Mouse (Mus musculus): ENCODE measurements around the gene Eef2kmt.
"Not testable (repeated sequence)": the region's sequence is repeated elsewhere in the genome, so short reads cannot be mapped to it uniquely, and the experiment has no call there.

The Eef2kmt gene

DNA sequence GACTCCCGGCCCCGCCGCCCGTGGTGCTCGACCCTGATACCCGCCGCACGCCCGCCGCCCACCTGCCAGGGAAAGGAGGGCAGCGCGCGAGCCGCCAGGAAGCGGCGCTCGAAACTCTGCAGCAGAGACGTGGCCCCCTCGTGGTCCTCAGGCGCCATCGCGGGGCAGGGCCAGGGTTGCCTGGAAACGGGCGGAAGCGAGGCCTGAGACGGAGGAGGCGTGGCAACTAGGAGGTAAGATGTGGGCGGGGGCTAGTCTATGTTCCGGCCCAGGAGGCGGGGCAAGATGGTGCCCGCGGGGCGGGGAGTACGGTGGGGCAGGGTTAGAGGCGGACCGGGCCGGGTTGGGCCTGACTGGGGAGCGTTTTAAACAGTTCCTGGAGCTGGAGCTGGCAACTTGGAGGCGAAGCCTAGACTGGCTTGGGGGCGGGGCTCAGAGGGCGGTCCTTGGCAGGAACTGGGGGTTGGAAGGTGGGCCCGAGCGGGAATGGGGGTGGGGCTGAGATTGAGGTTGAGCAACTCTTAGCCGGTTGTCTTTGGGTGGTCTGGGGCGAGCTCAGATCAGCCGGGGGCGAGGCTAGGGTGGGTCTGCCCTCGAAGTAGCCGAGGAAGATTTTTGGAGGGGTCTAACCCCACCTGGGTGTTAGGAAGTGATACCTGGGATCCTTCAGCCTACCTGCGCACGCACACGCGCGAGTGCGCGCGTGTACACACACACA lies at the start of gene Eef2kmt:
Eef2kmt (minus strand) TSS at position 205 of the 718 bp plus-strand sequence.
- in situ Hi-C loops (cut with MseI, MboI): no loop called here

- in situ Hi-C loops (cut with MseI, MboI): no loop called here
Observed at GRCm38 (mm10) chr16:5295238-5295637, 39.5 kb upstream of the Eef2kmt start.

DNA sequence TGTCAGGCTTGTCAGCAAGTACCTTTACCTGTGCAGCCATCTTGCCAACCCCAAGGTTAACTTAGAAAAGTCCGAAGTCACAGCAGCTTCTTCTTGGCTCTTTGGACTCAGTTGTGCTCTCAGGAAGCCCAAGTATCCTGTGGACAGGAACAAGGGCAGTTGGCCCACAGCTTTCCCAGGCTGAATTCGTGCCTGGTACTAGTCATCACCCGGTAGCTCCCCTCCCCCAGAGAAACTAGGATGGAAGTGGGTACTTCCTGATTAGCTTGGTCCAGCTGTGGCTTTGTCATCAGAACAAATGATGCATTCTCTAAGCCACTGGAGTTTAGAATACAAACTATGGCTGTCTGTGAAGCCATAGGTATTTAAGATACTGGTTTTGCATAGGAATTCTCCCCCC lies 29.6 kb upstream of the Eef2kmt start:
- in situ Hi-C loops (cut with MseI, MboI): no loop called here

DNA sequence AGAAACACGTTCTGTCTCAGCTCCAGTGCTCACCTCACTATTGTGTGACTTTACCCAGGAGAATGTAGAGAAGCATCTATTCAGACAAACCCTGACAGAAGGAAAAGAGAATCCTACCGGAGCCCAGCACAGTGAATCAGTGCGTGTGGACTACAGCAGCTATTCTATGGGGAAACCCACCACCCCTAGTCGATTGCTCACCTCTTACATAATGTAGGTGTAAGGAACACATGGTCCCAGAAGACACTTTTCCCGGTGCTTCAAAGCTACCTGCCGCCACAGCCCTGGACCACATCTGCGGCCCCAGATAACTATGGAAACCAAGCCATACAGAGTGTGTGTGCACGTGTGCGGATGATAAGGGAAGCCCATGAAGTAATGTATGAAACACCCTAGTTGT lies 26.9 kb upstream of the Eef2kmt start:
- in situ Hi-C loops (cut with MseI, MboI): no loop called here

DNA sequence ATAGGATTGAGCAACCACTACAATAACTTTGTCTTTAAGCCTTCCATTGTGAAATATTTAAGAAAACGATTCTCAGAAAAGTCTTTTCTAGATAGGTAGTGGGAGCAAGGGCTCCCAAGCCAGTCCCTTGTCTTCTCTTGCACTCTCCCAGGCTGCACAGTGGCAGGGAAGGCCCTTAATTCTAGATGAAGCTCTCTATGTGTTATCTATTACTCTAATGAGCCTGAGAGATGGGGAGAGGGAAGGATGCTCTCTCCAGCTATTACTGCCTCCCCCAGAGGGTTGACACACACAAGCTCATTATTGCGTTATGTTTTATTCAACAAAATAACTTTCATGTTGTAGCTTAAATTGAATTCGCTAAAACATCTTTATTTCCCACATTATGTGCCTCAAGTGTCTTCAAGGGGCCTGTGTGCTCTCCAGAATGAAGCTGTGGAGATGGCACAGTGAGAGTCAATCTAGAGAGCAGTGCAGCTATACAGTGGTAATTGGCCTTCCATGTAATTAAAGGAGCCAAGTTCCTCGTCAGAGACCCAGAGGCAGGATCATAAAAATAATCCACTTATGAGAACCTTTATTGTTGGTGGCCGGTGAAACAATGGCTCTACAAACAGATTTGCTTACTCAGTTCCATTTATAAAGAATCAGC lies 23.9 kb upstream of the Eef2kmt start:
- in situ Hi-C loops (cut with MseI, MboI): no loop called here

DNA sequence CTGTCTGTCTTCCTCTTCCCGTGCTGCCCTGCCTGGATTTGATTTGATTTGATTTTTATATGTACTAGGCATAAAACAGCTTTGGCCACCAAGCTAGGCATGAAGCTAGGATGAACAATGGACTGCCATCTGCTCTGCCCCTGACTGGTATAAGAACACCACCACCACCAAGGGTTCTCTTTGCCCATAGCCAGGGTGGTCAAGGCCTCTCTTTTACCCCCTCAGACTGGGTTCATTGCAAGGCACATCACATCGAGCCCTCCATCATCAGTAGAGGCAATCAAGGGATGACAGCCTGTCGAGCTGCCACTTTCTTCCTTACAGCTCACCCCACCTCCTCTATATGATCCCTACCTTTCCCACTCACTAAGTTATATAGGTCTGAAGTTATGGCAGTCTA lies 16.6 kb upstream of the Eef2kmt start:
- in situ Hi-C loops (cut with MseI, MboI): no loop called here

DNA sequence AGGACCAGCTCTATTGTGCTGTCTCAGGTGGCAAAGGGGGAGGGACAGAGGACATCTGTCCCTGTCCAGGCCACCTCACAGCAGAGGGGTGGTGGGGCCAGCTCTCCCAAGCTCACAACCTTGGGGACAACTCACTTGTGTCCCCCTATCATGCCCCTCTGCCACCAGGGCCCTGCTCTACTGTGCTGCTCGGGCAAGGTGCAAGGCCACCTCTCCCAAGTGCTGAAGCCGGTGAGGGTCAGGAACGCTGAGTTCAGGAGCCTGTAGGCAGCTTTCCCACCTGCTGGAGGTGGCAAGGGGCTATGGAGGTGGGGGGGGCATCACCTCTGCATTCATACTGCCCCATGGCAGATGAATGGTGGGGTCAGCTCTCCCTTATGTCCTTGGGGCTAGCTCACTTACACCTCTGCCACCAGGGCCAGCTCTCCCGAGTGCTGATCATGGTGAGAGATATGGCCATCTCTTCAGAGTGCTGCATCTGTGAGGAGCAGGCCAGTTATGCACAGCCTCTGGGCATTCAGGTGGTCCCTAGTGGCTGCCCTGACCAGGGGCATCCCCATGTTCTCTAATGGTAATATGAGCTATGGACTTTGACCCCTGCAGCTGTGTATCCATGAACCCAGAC lies 15.7 kb upstream of the Eef2kmt start:
- in situ Hi-C loops (cut with MseI, MboI): no loop called here

- in situ Hi-C loops (cut with MseI, MboI): no loop called here
Observed at GRCm38 (mm10) chr16:5263926-5264325, 8.1 kb upstream of the Eef2kmt start.

DNA sequence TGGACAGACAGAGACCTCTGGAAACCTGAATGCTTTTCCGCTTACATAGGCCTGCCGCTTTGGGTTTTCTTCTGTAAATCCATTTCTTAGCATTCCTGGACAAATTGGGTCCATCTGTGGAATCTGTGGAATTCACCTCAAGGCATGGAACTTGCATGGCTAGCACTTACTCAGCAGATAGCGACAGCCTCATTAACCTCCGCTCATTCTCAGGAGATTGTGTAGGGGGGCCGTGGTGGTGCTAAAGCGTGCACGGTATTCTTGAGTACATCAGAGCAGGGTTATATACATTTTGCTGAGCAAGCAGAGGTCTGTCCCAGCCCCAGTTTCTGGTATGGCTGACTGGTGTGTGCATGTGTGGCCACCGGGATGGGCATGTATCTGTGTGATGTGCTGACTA lies 7.4 kb upstream of the Eef2kmt start:
- in situ Hi-C loops (cut with MseI, MboI): no loop called here

DNA sequence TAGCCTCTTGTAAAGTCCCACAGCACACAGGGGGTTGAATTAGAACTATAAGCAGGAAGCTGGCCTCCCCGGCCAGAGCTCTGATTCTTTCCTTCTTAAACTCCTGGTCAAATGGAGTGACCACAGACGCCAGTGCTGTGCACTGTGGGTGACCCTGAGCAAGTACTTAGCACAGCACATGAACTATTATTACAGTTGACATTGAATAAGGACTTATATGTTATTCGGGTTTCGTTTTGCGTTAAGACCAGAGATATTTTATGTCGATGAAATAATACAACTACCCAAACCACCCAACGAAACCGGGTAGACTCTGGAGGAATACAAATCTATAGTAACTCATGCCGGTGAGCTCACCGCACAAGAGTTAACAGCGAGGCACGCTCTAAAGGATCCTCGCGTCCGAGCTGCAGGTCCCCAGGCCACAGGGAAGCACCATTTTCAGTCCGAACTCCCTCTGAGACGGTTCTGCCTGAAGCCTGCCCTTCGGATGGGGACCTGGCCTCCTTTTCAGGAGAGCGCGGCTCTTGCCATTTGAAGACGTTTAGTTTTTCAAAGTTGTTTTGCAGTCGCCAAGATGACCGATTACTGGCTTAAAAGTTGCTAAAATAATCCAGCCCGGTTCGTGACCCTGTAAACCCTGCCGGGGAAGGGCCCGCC lies 572 bp downstream of the Eef2kmt start:
- in situ Hi-C loops (cut with MseI, MboI): no loop called here

DNA sequence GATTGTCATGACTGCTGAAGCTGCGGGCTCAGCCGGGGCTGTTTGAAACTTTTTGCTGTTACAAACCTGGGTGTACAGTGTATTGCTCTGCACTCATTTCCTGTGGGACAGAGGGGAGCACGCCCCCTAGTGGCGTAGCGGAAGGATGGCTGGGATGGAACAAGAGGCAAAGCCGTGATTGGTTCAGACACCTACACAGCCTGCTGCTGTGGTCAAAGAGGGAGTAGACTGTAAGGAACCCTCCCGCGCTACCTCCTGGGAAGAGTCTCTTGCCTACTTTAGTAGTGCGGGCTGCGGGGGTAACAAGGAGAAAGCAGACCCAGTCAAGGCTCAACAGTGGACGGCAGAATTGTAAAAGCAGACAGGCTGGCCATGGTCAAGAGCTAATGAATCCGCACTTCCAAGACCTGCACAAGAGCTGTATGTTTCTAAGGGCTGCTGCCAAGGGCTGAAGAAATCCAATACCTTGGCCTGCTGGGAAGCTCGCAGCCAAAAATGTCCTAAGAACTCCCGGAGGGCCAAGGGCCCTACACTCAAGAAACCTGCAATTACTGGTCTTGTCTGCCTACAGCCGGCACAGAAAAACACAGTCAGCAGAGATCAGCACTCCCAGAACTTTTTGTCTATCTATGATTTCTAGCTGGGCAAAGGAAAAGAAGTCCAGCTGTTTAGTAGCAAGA lies 1.3 kb downstream of the Eef2kmt start:
- in situ Hi-C loops (cut with MseI, MboI): no loop called here

DNA sequence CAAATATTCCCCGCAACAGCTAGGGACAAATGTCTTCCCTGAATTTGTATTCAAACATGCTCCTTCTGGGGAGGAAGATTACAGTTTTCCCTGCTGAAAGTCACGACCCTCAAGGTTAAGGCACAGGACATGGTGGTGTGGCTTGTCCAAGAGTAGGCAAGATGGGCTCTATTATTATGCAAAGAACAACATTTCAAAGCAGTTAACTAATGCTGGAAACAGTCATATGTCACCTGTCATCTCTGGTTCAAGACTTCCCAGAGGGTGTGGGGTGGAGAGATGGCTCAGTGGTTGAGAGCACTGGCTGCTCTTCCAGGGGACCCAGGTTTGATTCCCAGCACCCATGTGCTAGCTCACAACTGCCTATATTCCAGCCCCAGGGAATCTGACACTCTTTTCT lies 3.5 kb downstream of the Eef2kmt start:
- in situ Hi-C loops (cut with MseI, MboI): no loop called here

DNA sequence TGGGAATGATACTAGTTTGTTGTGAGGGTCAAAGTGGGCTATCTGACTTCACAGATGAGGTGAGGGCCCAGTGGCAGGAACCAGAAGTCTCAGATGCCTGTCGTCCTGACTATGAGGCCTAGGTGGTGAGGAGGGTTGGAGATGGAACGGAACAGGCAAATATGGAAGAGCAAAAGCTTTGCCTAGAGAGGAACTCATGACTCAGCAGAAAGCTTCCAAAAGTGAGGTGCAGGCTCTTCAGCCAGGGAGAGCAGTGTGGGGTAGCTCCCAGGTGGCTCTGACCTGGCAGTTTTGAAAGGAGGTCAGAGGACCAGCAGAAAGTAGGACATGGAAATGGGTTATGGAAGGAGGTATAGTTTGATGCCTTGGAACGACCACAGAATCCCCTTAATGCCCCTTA lies 4.9 kb downstream of the Eef2kmt start:
- in situ Hi-C loops (cut with MseI, MboI): no loop called here

DNA sequence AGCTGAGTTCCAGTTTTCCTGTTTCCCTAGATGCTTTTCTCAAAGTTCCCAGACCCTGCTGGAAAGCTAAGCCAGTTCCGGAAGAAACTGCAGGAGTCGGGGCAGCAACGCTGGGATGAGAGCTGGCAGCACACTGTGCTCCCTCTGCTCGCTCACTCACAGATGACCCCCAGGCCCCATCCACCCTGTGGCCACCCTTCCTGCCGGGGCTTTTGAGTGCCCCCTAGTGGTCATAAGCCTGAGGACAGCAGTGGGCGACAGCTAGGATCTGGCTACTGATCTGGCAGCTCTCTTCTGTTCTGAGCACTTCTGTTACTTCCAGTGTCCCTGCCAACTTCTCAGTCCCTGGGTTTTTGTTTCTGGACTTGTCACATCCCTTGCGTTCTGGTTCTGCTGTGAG lies 11.4 kb downstream of the Eef2kmt start:
- in situ Hi-C loops (cut with MseI, MboI): loop anchor here in 1 of 2 experiments (5.0 kb wide), 1 partner anchor 42 kb away; the partner anchor contains the start of gene Nagpa

GRCm38 (mm10) chr16:5242882-5243281 lies 12.9 kb downstream of the Eef2kmt start:
- in situ Hi-C loops (cut with MseI, MboI): loop anchor here in 1 of 2 experiments (5.0 kb wide), 1 partner anchor 41 kb away; the partner anchor contains the start of gene Nagpa

DNA sequence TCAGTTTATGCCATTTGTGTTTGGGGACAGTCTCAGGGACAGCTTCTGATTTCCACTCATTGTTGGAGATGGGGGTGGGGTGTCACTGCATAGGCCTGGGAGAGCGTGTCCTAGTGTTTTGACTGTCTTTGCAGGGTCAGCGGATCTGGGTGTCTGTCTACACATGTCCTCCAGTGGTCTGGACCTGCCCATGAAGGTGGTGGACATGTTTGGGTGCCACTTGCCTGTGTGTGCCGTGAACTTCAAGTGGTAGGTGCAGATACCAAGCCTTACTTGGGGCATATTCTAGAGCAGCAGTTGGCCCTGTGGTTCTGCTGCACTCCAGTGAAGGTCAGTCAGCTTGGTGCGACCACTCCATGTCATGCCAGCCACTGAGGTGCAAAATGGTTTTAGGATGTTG lies 13.4 kb downstream of the Eef2kmt start:
- in situ Hi-C loops (cut with MseI, MboI): loop anchor here in 1 of 2 experiments (5.0 kb wide), 1 partner anchor 40 kb away; the partner anchor contains the start of gene Nagpa

DNA sequence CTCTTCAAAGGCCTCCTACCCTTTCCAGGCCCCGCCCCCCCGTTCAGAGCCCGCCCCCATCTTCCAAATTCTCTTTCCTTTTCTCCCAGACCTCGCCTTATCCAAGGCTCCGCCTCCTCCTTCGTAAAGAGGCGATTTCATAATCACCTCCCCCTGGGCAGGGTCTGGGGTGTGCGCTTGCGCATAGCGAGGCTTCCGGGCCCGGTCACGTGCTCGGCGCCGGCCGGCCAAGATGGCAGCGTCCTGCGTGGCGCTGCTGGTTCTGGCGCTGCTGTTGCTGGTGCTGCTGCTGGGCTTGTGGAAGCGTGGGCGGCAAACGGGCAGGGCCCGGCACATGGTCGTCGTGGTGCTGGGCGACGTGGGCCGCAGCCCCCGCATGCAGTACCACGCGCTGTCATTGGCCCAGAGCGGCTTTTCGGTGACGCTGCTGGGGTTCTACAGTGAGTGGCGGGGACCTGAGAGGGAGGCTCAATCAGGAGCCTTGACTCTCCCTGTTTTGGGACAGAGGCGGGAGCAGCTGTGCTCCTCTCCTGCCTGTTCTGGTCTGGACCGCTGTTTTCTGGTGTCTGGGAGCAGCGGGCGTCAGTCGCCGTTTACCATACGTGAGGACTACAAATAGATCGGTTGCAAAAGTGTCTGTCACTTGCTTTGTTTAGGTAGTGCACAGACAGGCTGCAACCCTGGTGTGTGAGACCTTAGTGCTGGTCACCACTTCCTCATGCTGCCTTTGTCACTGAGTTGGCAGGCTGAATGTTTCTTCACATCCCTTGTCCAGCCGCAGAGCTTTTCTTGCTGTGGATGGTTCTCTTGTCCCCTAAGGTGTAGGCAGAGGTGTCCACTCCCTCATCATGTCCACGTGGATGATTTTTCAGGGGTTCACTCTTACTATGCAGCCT lies 22.1 kb downstream of the Eef2kmt start, which contains the start of gene Alg1:
Alg1 (plus strand) TSS at position 204 of the 896 bp plus-strand sequence.
- in situ Hi-C loops (cut with MseI, MboI): no loop called here

DNA sequence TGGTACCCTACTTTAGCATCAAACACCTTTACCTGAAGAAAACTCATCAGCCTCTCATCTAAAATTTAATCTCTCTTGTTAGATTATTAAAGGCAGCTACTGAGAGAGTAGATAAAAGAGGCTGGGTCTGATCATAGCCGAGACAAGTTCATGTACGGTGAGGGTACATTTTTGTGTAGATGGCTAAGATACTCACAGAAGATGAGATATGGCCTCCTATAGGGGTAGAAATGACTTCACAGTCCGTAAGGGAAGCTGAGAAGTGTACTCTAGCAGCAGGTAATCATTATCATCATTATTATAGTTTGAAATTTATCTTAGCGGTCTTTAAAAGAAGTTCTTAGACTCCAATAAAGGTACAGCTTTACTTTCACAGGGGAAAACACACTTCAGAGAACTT lies 22.8 kb downstream of the Eef2kmt start:
- in situ Hi-C loops (cut with MseI, MboI): no loop called here

DNA sequence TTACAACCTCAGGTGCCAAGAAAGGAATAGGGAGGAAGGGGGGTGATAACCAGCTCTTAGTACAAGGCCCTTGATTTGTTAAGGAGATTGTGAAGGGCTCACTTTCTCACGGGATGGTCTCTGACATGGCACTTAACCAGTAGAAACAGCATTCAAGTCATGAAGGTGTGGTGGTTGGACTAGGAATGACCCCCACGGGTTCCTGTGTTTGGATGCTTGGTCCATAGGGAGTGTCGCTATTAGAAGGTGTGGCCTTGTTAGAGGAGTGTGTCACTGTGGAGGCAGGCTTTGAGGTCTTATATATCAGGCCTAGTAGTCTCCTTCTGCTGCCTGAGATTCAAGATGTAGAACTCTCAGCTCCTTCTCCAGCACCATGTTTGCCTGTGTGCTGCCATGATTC lies 27.7 kb downstream of the Eef2kmt start:
- in situ Hi-C loops (cut with MseI, MboI): not testable (repeated sequence)

- in situ Hi-C loops (cut with MseI, MboI): not testable (repeated sequence)
Observed at GRCm38 (mm10) chr16:5227501-5227900, 28.3 kb downstream of the Eef2kmt start.
